Mouse (Mus musculus) MEL (cell line): ENCODE measurements at regions not wholly inside any gene's neighbourhood (a gene's known extent, or its start where the extent isn't known, plus 50 kb on each side); places are given as distances from the start of the nearest gene placed in this dataset.

Experiments used
- DNase-seq: peaks from one replicate; pipeline ENCODE4 v3.0.0; 2011; ENCODE audit warnings: low read depth, low spot score
- H3K27ac ChIP-seq: 2 replicates; pipeline ENCODE4 v1.5.1; 2012; ENCODE audit warnings: low read depth, mild to moderate bottlenecking, control low read depth, low read length, moderate library complexity; ENCODE audit not compliant: control insufficient read depth
- H3K27me3 ChIP-seq, 2 experiments: fragments of 150-350 bp in 1 of 2; sonication (generic) in 1 of 2; 2 replicates each; pipeline ENCODE4 v1.6.1; 2012; ENCODE audit warnings: low read length in 2 of 2, mild to moderate bottlenecking in 2 of 2, improper control_type of control experiment in 1 of 2, moderate library complexity in 1 of 2; ENCODE audit not compliant: insufficient read depth in 2 of 2, control insufficient read depth in 1 of 2
- H3K36me3 ChIP-seq, 2 experiments: 2 replicates each; pipeline ENCODE4 v1.6.1; 2012 to 2014; ENCODE audit warnings: low read length in 2 of 2, improper control_type of control experiment in 1 of 2, inconsistent platforms in 1 of 2, mild to moderate bottlenecking in 1 of 2; ENCODE audit not compliant: insufficient read depth in 2 of 2, control insufficient read depth in 1 of 2
- H3K4me1 ChIP-seq, 2 experiments: fragments of 150-350 bp in 1 of 2; sonication (generic) in 1 of 2; 2 replicates each; pipeline ENCODE4 v1.6.1; 2012; ENCODE audit warnings: low read length in 2 of 2, improper control_type of control experiment in 1 of 2, mild to moderate bottlenecking in 1 of 2; ENCODE audit not compliant: insufficient read depth in 2 of 2, control insufficient read depth in 1 of 2
- H3K4me3 ChIP-seq, 2 experiments: fragments of 150-350 bp in 1 of 2; sonication (generic) in 1 of 2; 2 replicates each; pipeline ENCODE4 v1.5.1; 2012; ENCODE audit warnings: low read depth in 2 of 2, low read length in 2 of 2, mild to moderate bottlenecking in 2 of 2, moderate library complexity in 2 of 2, control low read depth in 1 of 2, improper control_type of control experiment in 1 of 2; ENCODE audit not compliant: control insufficient read depth in 1 of 2, insufficient read depth in 1 of 2
- H3K79me2 ChIP-seq: 2 replicates; pipeline ENCODE4 v1.6.1; 2012; ENCODE audit warnings: mild to moderate bottlenecking, low read length, moderate library complexity; ENCODE audit not compliant: control insufficient read depth, poor library complexity, insufficient read depth
- H3K9ac ChIP-seq: 2 replicates; pipeline ENCODE4 v1.6.1; 2012; ENCODE audit warnings: low read depth, mild to moderate bottlenecking, control low read depth, low read length, moderate library complexity; ENCODE audit not compliant: control insufficient read depth, poor library complexity, severe bottlenecking
- H3K9me3 ChIP-seq: fragments of 150-350 bp; sonication (generic); replicated peaks from 2 replicates; pipeline ENCODE4 v1.6.1; 2012; ENCODE audit warnings: mild to moderate bottlenecking, low read length, improper control_type of control experiment, moderate library complexity; ENCODE audit not compliant: insufficient read depth
- CHD1 ChIP-seq: IDR thresholded peaks from 2 replicates; pipeline ENCODE4 v1.6.1; 2012; ENCODE audit warnings: low read depth, mild to moderate bottlenecking, inconsistent platforms, low read length, improper control_type of control experiment
- CHD2 ChIP-seq: IDR thresholded peaks from 2 replicates; pipeline ENCODE4 v1.6.1; 2011; ENCODE audit warnings: low read length, improper control_type of control experiment
- ELF1 ChIP-seq: IDR thresholded peaks from 2 replicates; pipeline ENCODE4 v1.6.1; 2014; ENCODE audit warnings: low read depth, mild to moderate bottlenecking, inconsistent platforms, low read length, improper control_type of control experiment, moderate library complexity
- EP300 ChIP-seq, 2 experiments: IDR thresholded peaks; 2 replicates each; pipeline ENCODE4 v1.6.1; 2011; ENCODE audit warnings: improper control_type of control experiment in 2 of 2, low read length in 2 of 2, low read depth in 1 of 2, mild to moderate bottlenecking in 1 of 2
- GATA1 ChIP-seq: IDR thresholded peaks from 2 replicates; pipeline ENCODE4 v1.6.1; 2011; ENCODE audit warnings: low read depth, low read length, improper control_type of control experiment
- MAX ChIP-seq: IDR thresholded peaks from 2 replicates; pipeline ENCODE4 v1.6.1; 2011; ENCODE audit warnings: low read length, improper control_type of control experiment
- MAZ ChIP-seq: IDR thresholded peaks from 2 replicates; pipeline ENCODE4 v1.6.1; 2012; ENCODE audit warnings: low read depth, mild to moderate bottlenecking, inconsistent platforms, low read length, improper control_type of control experiment
- MEF2A ChIP-seq: IDR thresholded peaks from 2 replicates; pipeline ENCODE4 v1.6.1; 2014; ENCODE audit warnings: low read depth, mild to moderate bottlenecking, inconsistent platforms, low read length, improper control_type of control experiment; ENCODE audit not compliant: poor library complexity, insufficient replicate concordance, severe bottlenecking; ENCODE audit errors: extremely low read depth
- MXI1 ChIP-seq: IDR thresholded peaks from 2 replicates; pipeline ENCODE4 v1.6.1; 2011; ENCODE audit warnings: mild to moderate bottlenecking, low read depth, low read length, improper control_type of control experiment
- MYB ChIP-seq: IDR thresholded peaks from 2 replicates; pipeline ENCODE4 v1.6.1; 2011; ENCODE audit warnings: mild to moderate bottlenecking, low read depth, low read length, improper control_type of control experiment
- MYC ChIP-seq: IDR thresholded peaks from 2 replicates; pipeline ENCODE4 v1.6.1; 2011; ENCODE audit warnings: low read depth, mild to moderate bottlenecking, low read length, improper control_type of control experiment, moderate library complexity
- NELFE ChIP-seq: IDR thresholded peaks from 2 replicates; pipeline ENCODE4 v1.6.1; 2011; ENCODE audit warnings: low read depth, low read length, improper control_type of control experiment
- NRF1 ChIP-seq: IDR thresholded peaks from 2 replicates; pipeline ENCODE4 v1.6.1; 2014; ENCODE audit warnings: low read depth, mild to moderate bottlenecking, inconsistent platforms, low read length, improper control_type of control experiment, moderate library complexity; ENCODE audit not compliant: poor library complexity, insufficient read depth, severe bottlenecking
- POLR2AphosphoS2 ChIP-seq: IDR thresholded peaks from 2 replicates; pipeline ENCODE4 v1.6.1; 2011; ENCODE audit warnings: low read length, improper control_type of control experiment
- POLR2AphosphoS5 ChIP-seq: IDR thresholded peaks from 2 replicates; pipeline ENCODE4 v1.6.1; 2012; ENCODE audit warnings: low read depth, borderline replicate concordance, mild to moderate bottlenecking, inconsistent platforms, low read length, moderate library complexity, mixed read lengths
- RAD21 ChIP-seq: IDR thresholded peaks from 2 replicates; pipeline ENCODE4 v1.6.1; 2011; ENCODE audit warnings: mild to moderate bottlenecking, low read depth, low read length, improper control_type of control experiment
- SIN3A ChIP-seq: IDR thresholded peaks from 2 replicates; pipeline ENCODE4 v1.6.1; 2012; ENCODE audit warnings: low read length, improper control_type of control experiment, inconsistent platforms
- SMC3 ChIP-seq: IDR thresholded peaks from 2 replicates; pipeline ENCODE4 v1.6.1; 2011; ENCODE audit warnings: low read depth, low read length, improper control_type of control experiment
- TAL1 ChIP-seq: IDR thresholded peaks from 2 replicates; pipeline ENCODE4 v1.6.1; 2012; ENCODE audit warnings: mild to moderate bottlenecking, inconsistent platforms, low read length, moderate library complexity, mixed read lengths
- TCF12 ChIP-seq: IDR thresholded peaks from 2 replicates; pipeline ENCODE4 v1.6.1; 2014; ENCODE audit warnings: low read depth, mild to moderate bottlenecking, inconsistent platforms, low read length, improper control_type of control experiment, moderate library complexity
- UBTF ChIP-seq: IDR thresholded peaks from 2 replicates; pipeline ENCODE4 v1.6.1; 2012; ENCODE audit warnings: low read depth, mild to moderate bottlenecking, inconsistent platforms, low read length, improper control_type of control experiment, moderate library complexity, borderline replicate concordance; ENCODE audit not compliant: insufficient read depth
- USF2 ChIP-seq, 2 experiments: IDR thresholded peaks; 2 replicates each; pipeline ENCODE4 v1.6.1; 2011 to 2012; ENCODE audit warnings: improper control_type of control experiment in 2 of 2, low read length in 2 of 2, borderline replicate concordance in 1 of 2, inconsistent platforms in 1 of 2, low read depth in 1 of 2, mild to moderate bottlenecking in 1 of 2; ENCODE audit not compliant: insufficient read depth in 1 of 2
- ZC3H11A ChIP-seq: IDR thresholded peaks from 2 replicates; pipeline ENCODE4 v1.6.1; 2012; ENCODE audit warnings: low read depth, mild to moderate bottlenecking, inconsistent platforms, low read length, improper control_type of control experiment
- ZMIZ1 ChIP-seq: IDR thresholded peaks from 2 replicates; pipeline ENCODE4 v1.6.1; 2012; ENCODE audit warnings: low read depth, mild to moderate bottlenecking, inconsistent platforms, low read length, improper control_type of control experiment, moderate library complexity
- ZNF384 ChIP-seq: IDR thresholded peaks from 2 replicates; pipeline ENCODE4 v1.6.1; 2012; ENCODE audit warnings: low read depth, mild to moderate bottlenecking, inconsistent platforms, low read length, improper control_type of control experiment

DNA sequence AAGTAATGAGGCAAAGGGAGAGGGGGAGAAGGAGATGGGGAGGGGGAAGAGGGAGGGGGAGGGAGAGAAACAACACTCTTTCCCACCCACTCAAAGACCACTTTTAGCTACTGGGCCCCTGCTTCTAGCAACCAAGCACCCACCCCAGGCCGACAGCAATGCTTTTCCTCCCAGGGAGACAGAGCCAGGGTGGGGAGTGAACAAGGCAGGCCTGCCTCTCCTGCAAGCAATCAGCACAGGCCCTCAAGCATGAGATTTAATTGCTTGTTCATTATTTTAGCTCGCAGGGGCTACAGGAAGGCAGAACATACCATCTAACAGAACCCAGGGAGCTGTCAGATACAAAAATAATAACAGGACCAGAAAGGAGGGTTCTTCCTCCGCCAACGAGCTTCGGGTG, 521.7 kb upstream of the Arid1b start:
- Histone ChIP-seq H3K9me3 (no peaks in the 10 kb centered on the region), H3K9ac (no peak overlapping the region), H3K4me3 (no peak overlapping the region), H3K79me2 (no peaks in the 10 kb centered on the region), H3K27ac (no peak overlapping the region), H3K27me3 (peaks cover 3 to 4% of the 10 kb centered on the region in 2 experiments; a peak in 3 of 4 replicates), H3K36me3 (no peaks in the 10 kb centered on the region), H3K4me1 (no peaks in the 10 kb centered on the region)
- TF ChIP-seq POLR2AphosphoS2 (no peak), EP300 (IDR thresholded peaks at IDR 0.05; ENCODE audit: low read depth in 1 of 2, low read length in 2 of 2) (no peak), USF2 (IDR thresholded peaks at IDR 0.05; ENCODE audit: borderline replicate concordance in 1 of 2, insufficient read depth in 1 of 2, low read depth in 1 of 2, low read length in 2 of 2) (no peak), NELFE (no peak), CHD2 (no peak), POLR2AphosphoS5 (no peak), MAZ (no peak), MXI1 (no peak), RAD21 (no peak), GATA1 (no peak), CHD1 (no peak), ZC3H11A (no peak), SMC3 (no peak), ELF1 (no peak), ZMIZ1 (no peak), MEF2A (no peak), TAL1 (no peak)
- no peak for DNase-seq

- TF ChIP-seq ZC3H11A (no peak), MAX (no peak), MYB (no peak), NRF1 (no peak), MAZ (no peak), RAD21 (no peak), POLR2AphosphoS2 (no peak), ZNF384 (no peak), EP300 (IDR thresholded peaks at IDR 0.05; ENCODE audit: low read depth in 1 of 2, low read length in 2 of 2) (no peak), ELF1 (no peak), SIN3A (no peak), UBTF (no peak), MYC (no peak), TCF12 (no peak), TAL1 (no peak), CHD1 (no peak)
- Histone ChIP-seq H3K4me3 (no peak overlapping the region), H3K79me2 (no peaks in the 10 kb centered on the region), H3K4me1 (no peaks in the 10 kb centered on the region), H3K9ac (no peak overlapping the region), H3K27ac (no peak overlapping the region), H3K36me3 (no peaks in the 10 kb centered on the region), H3K9me3 (no peaks in the 10 kb centered on the region), H3K27me3 (peaks cover 0 to 2% of the 10 kb centered on the region in 2 experiments; a peak in 2 of 4 replicates)
- DNase-seq: no peak
Observed at GRCm38 (mm10) chr17:4474350-4474749, 519.8 kb upstream of the Arid1b start.
